Mouse (Mus musculus) midbrain, embryonic 11.5 days (tissue): Measurements from ENCODE around the gene Olfr134. TPM values are rescaled to one million over a fixed set of nuclear protein-coding genes. Genes with fewer than 3 reads are reported as not detected.
"Not testable (repeated sequence)": the region's sequence is repeated elsewhere in the genome, so short reads cannot be mapped to it uniquely, and the experiment has no call there.

ENCODE experiments used
- ATAC-seq: fragments of 200-750 bp; cut with Nextera tagmentation; 2 replicates; pipeline ENCODE4 v1.8.0; 2017; ENCODE audit warnings: moderate TSS enrichment, moderate library complexity; ENCODE audit not compliant: low FRiP score
- DNase-seq: peaks from one replicate; pipeline ENCODE4 v3.0.0; 2015; ENCODE audit warnings: low spot score; ENCODE audit errors: missing footprints
- H3K27ac ChIP-seq: fragments of 300-500 bp; sonication (generic); 2 replicates; pipeline ENCODE4 v1.5.1; 2014; ENCODE audit warnings: low read depth, low read length
- H3K27me3 ChIP-seq: fragments of 300-500 bp; sonication (generic); 2 replicates; pipeline ENCODE4 v1.6.1; 2014; ENCODE audit warnings: mild to moderate bottlenecking, low read length, moderate library complexity, mixed read lengths; ENCODE audit not compliant: control insufficient read depth, insufficient read depth
- H3K36me3 ChIP-seq: fragments of 300-500 bp; sonication (generic); 2 replicates; pipeline ENCODE4 v1.6.1; 2014; ENCODE audit warnings: mild to moderate bottlenecking, low read length, moderate library complexity, mixed read lengths; ENCODE audit not compliant: control insufficient read depth, insufficient read depth
- H3K4me1 ChIP-seq: fragments of 300-500 bp; sonication (generic); 2 replicates; pipeline ENCODE4 v1.6.1; 2014; ENCODE audit warnings: low read length; ENCODE audit not compliant: control insufficient read depth, insufficient read depth
- H3K4me2 ChIP-seq: fragments of 300-500 bp; sonication (generic); 2 replicates; pipeline ENCODE4 v1.6.1; 2014; ENCODE audit warnings: mild to moderate bottlenecking, moderate library complexity
- H3K4me3 ChIP-seq: fragments of 300-500 bp; sonication (generic); 2 replicates; pipeline ENCODE4 v1.5.1; 2014; ENCODE audit warnings: low read depth, low read length
- H3K9ac ChIP-seq: fragments of 300-500 bp; sonication (generic); 2 replicates; pipeline ENCODE4 v1.6.1; 2014; ENCODE audit warnings: low read length
- H3K9me3 ChIP-seq: fragments of 300-500 bp; sonication (generic); 2 replicates; pipeline ENCODE4 v1.6.1; 2016; ENCODE audit warnings: low read length; ENCODE audit not compliant: control insufficient read depth
- WGBS: fragments of 180-500 bp; shearing (Covaris S2); extraction: QIAGEN DNeasy Blood & Tissue Kit; methylation state at CpG from one replicate; pipeline ENCODE4 v1.1.7; 2014; 5-methylcytosine and 5-hydroxymethylcytosine counted together
- polyA plus RNA-seq: library from polyadenylated mRNA; unstranded; fragments of >200 nt; fragmentation: Nextera tagmentation; extraction: Ambion mirVana; gene quantifications from 2 replicates; pipeline ENCODE4 v1.2.1, GENCODE M21; 2014

Gene Olfr134
- polyA plus RNA-seq = not detected in 2 replicates

DNA sequence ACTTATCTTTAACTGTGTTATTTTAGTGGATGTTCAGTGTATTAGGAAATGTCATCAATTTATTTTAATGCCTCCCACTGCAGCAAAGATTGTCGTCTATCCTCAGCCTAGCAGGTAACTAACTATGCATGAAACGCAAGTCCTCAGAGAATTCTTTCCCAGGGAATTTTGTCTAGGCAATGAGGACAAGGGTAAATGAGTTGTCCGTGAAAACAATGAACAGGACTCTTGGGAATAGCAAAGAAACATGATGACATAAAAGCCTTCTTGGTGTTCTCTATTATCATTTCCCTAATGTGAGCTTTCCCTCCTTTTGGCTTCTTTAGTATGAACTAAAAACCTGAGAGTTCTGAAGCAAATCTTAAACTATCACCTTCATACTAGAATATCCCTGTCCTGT lies at the start of gene Olfr134:
Olfr134 (plus strand) TSS at position 301 of the 400 bp plus-strand sequence.
- H3K27me3 ChIP-seq = no peaks in the 10 kb centered on the region
- H3K9ac ChIP-seq = no peak within 1 kb of the TSS
- H3K4me3 ChIP-seq = no peak within 1 kb of the TSS
- no peak within 1 kb of the TSS for H3K4me2 ChIP-seq
- no peaks in the 10 kb centered on the region for H3K9me3 ChIP-seq
- DNase-seq (no peak), ATAC-seq (no peak)
- H3K4me1 ChIP-seq = no peaks in the 10 kb centered on the region
- H3K27ac ChIP-seq = no peak within 1 kb of the TSS
- no peaks in the 10 kb centered on the region for H3K36me3 ChIP-seq
- 79% methylated on average over 3 of the region's 3 CpGs for WGBS

- DNase-seq = not testable (repeated sequence)
- WGBS = 89% methylated on average over 1 of the region's 1 CpGs
These were observed 47.0 kb upstream of the Olfr134 start for GRCm38 (mm10) chr17:38124199-38124598.

GRCm38 (mm10) chr17:38125371-38125770 lies 45.8 kb upstream of the Olfr134 start:
- H3K9me3 ChIP-seq, H3K4me3 ChIP-seq, H3K27me3 ChIP-seq, H3K27ac ChIP-seq, H3K36me3 ChIP-seq, H3K4me1 ChIP-seq, H3K9ac ChIP-seq, ATAC-seq, DNase-seq, H3K4me2 ChIP-seq: not testable (repeated sequence)
- WGBS = 51% methylated on average over 3 of the region's 3 CpGs

More at GRCm38 (mm10) chr17:38124199-38124598, 47.0 kb upstream of the Olfr134 start:
- H3K4me2 ChIP-seq, H3K27ac ChIP-seq, H3K36me3 ChIP-seq, H3K27me3 ChIP-seq, ATAC-seq, H3K9ac ChIP-seq, H3K4me3 ChIP-seq, H3K4me1 ChIP-seq, H3K9me3 ChIP-seq: not testable (repeated sequence)

DNA sequence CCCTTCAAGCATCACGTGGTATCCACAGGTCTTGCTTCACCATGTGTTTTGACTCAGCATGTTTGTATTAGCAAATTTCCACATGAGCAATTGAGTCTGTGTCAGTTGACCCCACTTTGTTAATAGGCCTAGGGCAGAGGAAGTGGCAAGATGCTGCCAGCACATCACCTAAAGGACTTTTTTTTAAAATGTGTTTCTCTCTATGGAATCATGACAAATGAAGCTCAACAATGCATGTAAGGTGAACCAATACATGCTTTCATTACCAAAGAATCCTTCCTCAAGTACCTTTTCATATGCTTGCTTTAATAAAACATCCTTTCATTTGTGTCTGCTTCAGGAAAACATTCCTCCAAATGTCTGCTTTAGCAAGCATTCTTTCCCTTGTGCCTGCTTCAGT lies 36.8 kb upstream of the Olfr134 start, which contains the start of gene Olfr132:
Olfr132 (minus strand) TSS at position 101 of the 400 bp plus-strand sequence.
- WGBS = 83% methylated on average over 1 of the region's 1 CpGs
- Histone ChIP-seq H3K4me3 (no peak within 1 kb of the TSS), H3K4me2 (no peak within 1 kb of the TSS), H3K36me3 (no peaks in the 10 kb centered on the region), H3K9me3 (no peaks in the 10 kb centered on the region), H3K27ac (no peak within 1 kb of the TSS), H3K9ac (no peak within 1 kb of the TSS), H3K27me3 (no peaks in the 10 kb centered on the region), H3K4me1 (no peaks in the 10 kb centered on the region)
- no peak for DNase-seq
- ATAC-seq = no peak

DNA sequence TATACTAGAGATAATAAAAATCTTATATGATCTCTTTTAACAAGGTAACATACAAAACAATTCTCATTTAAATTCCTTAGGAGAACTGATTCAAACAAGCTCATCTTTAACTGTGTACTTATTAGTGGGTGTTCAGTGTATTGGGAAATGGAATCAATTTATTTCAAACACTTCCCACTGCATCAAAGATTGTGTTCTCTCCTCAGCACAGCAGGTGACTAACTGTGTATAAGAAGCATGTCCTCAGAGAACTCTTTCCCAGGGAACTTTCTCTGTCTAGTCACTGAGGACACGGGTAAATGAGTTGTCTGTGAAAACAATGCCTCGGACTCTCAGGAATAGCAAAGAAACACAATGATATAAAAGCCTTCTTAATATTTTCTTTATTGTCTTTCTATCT lies 26.2 kb upstream of the Olfr134 start, which contains the start of gene Olfr133:
Olfr133 (plus strand) TSS at position 301 of the 400 bp plus-strand sequence.
- H3K9ac ChIP-seq = no peak within 1 kb of the TSS
- no peak within 1 kb of the TSS for H3K4me2 ChIP-seq
- WGBS = 65% methylated on average over 2 of the region's 2 CpGs
- no peaks in the 10 kb centered on the region for H3K9me3 ChIP-seq
- no peak within 1 kb of the TSS for H3K27ac ChIP-seq
- ATAC-seq (no peak), DNase-seq (no peak)
- no peaks in the 10 kb centered on the region for H3K27me3 ChIP-seq
- H3K36me3 ChIP-seq = no peaks in the 10 kb centered on the region
- no peak within 1 kb of the TSS for H3K4me3 ChIP-seq
- no peaks in the 10 kb centered on the region for H3K4me1 ChIP-seq

- DNase-seq = no peak
- no peak for ATAC-seq
- Histone ChIP-seq H3K4me2 (no peak within 1 kb of the TSS), H3K27me3 (no peaks in the 10 kb centered on the region), H3K27ac (no peak within 1 kb of the TSS), H3K9ac (no peak within 1 kb of the TSS), H3K4me1 (no peaks in the 10 kb centered on the region), H3K4me3 (no peak within 1 kb of the TSS), H3K36me3 (no peaks in the 10 kb centered on the region), H3K9me3 (no peaks in the 10 kb centered on the region)
- WGBS = 93% methylated on average over 1 of the region's 1 CpGs
These were observed 32.8 kb downstream of the Olfr134 start, which contains the start of gene Olfr135 for GRCm38 (mm10) chr17:38204035-38204434. Gene Olfr135, plus strand, starts transcription at chr17:38204335.

Other genes starting within 250 kb of the Olfr134 start
- not detected in 2 replicates for gene Olfr761, start 218.3 kb upstream of the Olfr134 start, polyA plus RNA-seq
- gene Olfr129, start 111.3 kb upstream of the Olfr134 start, polyA plus RNA-seq = 0.03 TPM in 1 of 2 replicates, not detected in the other
- gene Olfr130, start 107.5 kb upstream of the Olfr134 start, polyA plus RNA-seq = not detected in 2 replicates
- gene Olfr131, start 82.7 kb upstream of the Olfr134 start, polyA plus RNA-seq = not detected in 2 replicates
- gene Olfr132, start 36.9 kb upstream of the Olfr134 start, polyA plus RNA-seq = not detected in 2 replicates
- not detected in 2 replicates for gene Olfr133, start 26.1 kb upstream of the Olfr134 start, polyA plus RNA-seq
- not detected in 2 replicates for gene Olfr135, start 32.9 kb downstream of the Olfr134 start, polyA plus RNA-seq
- gene Olfr138, start 89.6 kb downstream of the Olfr134 start, polyA plus RNA-seq = not detected in 2 replicates
- gene Olfr137, start 136.2 kb downstream of the Olfr134 start, polyA plus RNA-seq = not detected in 2 replicates
- gene Olfr136, start 158.4 kb downstream of the Olfr134 start, polyA plus RNA-seq = not detected in 2 replicates
- not detected in 2 replicates for gene Esp36, start 248.8 kb downstream of the Olfr134 start, polyA plus RNA-seq